Mouse (Mus musculus) heart, adult 2 months (tissue): ENCODE measurements around the gene Mpv17l2. TPM values are rescaled to one million over a fixed set of nuclear protein-coding genes. Genes with fewer than 3 reads are reported as not detected.

Experiments used
- DNase-seq, 2 experiments: peaks; one replicate each; pipeline ENCODE4 v3.0.0; 2021
- H3K27ac ChIP-seq: fragments of 200-600 bp; 2 replicates; pipeline ENCODE4 v1.8.1; 2022
- H3K27me3 ChIP-seq: fragments of 200-500 bp; 2 replicates; pipeline ENCODE4 v1.6.1; 2012; ENCODE audit warnings: mild to moderate bottlenecking, low read length, inconsistent platforms, mixed read lengths; ENCODE audit not compliant: control insufficient read depth, insufficient read depth
- H3K36me3 ChIP-seq: fragments of 200-500 bp; 2 replicates; pipeline ENCODE4 v1.6.1; 2012; ENCODE audit warnings: low read length, inconsistent platforms; ENCODE audit not compliant: control insufficient read depth, insufficient read depth
- H3K4me1 ChIP-seq: fragments of 200-500 bp; 2 replicates; pipeline ENCODE4 v1.6.1; 2011; ENCODE audit warnings: low read length; ENCODE audit not compliant: control insufficient read depth, insufficient read depth
- H3K4me3 ChIP-seq: fragments of 200-600 bp; 2 replicates; pipeline ENCODE4 v1.8.1; 2022
- H3K79me2 ChIP-seq: fragments of 200-500 bp; replicated peaks from 2 replicates; pipeline ENCODE4 v1.6.1; 2012; ENCODE audit warnings: mild to moderate bottlenecking, inconsistent platforms, low read length, moderate library complexity, mixed read lengths; ENCODE audit not compliant: control insufficient read depth, insufficient read depth
- H3K9ac ChIP-seq: fragments of 200-500 bp; 2 replicates; pipeline ENCODE4 v1.6.1; 2012; ENCODE audit warnings: low read depth, mild to moderate bottlenecking, control low read depth, inconsistent platforms, low read length, mixed read lengths
- CTCF ChIP-seq: fragments of 200-600 bp; IDR thresholded peaks from 2 replicates; pipeline ENCODE4 v1.8.1; 2022; ENCODE audit warnings: antibody characterized with exemption, mild to moderate bottlenecking, moderate library complexity
- EP300 ChIP-seq: fragments of 200-500 bp; IDR thresholded peaks from 2 replicates; pipeline ENCODE4 v1.6.1; 2011; ENCODE audit warnings: low read depth, low read length, control low read depth; ENCODE audit not compliant: insufficient read depth
- POLR2A ChIP-seq: fragments of 200-500 bp; IDR thresholded peaks from 2 replicates; pipeline ENCODE4 v1.6.1; 2011; ENCODE audit warnings: mild to moderate bottlenecking, low read depth, low read length, control low read depth; ENCODE audit not compliant: insufficient read depth
- WGBS: fragments of 180-500 bp; shearing (Covaris S2); methylation state at CpG from one replicate; pipeline ENCODE4 v1.1.7; 2018; 5-methylcytosine and 5-hydroxymethylcytosine counted together
- intact Hi-C: fragments of 180-260 bp; cut with DNase I; formaldehyde crosslinking; loops from one replicate; pipeline ENCODE4 v1.15.1; 2025
- polyA plus RNA-seq: library from polyadenylated mRNA; depleted of rRNA; stranded (reverse); fragments of >200 nt; gene quantifications from 2 replicates; pipeline ENCODE4 v1.2.3, GENCODE M21; 2012
- total RNA-seq, 2 experiments: library from RNA; stranded (reverse); gene quantifications; 2 replicates each; pipeline ENCODE4 v1.2.3; 2021

The Mpv17l2 gene
- total and polyA plus RNA-seq, 3 experiments = 21.7 to 32.2 (median 29.1) TPM

- peaks cover 11% of the 10 kb centered on the region for H3K4me1 ChIP-seq
- intact Hi-C loops = no loop called here
- 33% methylated on average over 11 of the region's 11 CpGs for WGBS
- H3K36me3 ChIP-seq = no peaks in the 10 kb centered on the region
- peak overlapping the region; percentile 87 for H3K27ac ChIP-seq
- DNase-seq = peak; percentile 38 to 40
- H3K27me3 ChIP-seq = no peaks in the 10 kb centered on the region
- H3K4me3 ChIP-seq = no peak overlapping the region
- no peak overlapping the region for H3K9ac ChIP-seq
- no peaks in the 10 kb centered on the region for H3K79me2 ChIP-seq
- TF ChIP-seq POLR2A = 0 out of 2 replicates have a peak, but pooled peaks have one; percentile 33
- TF ChIP-seq CTCF = no peak
These were observed 18.6 kb downstream of the Mpv17l2 start for GRCm38 (mm10) chr8:70742176-70742575.

GRCm38 (mm10) chr8:70741661-70742060 is 19.1 kb downstream of the Mpv17l2 start:
- no peak overlapping the region for H3K4me3 ChIP-seq
- no peaks in the 10 kb centered on the region for H3K79me2 ChIP-seq
- peak in 1 of 2 experiments; percentile 24 for DNase-seq
- WGBS = 28% methylated on average over 5 of the region's 5 CpGs
- no peaks in the 10 kb centered on the region for H3K27me3 ChIP-seq
- no peak overlapping the region for H3K9ac ChIP-seq
- peak overlapping the region; percentile 87 for H3K27ac ChIP-seq
- H3K36me3 ChIP-seq = no peaks in the 10 kb centered on the region
- peaks cover 11% of the 10 kb centered on the region for H3K4me1 ChIP-seq
- no peak for TF ChIP-seq CTCF
- no peak for TF ChIP-seq POLR2A
- TF ChIP-seq EP300 = no peak
- intact Hi-C loops = no loop called here

- WGBS = 51% methylated on average over 3 of the region's 3 CpGs
- no peak overlapping the region for H3K9ac ChIP-seq
- H3K4me3 ChIP-seq = no peak overlapping the region
- H3K4me1 ChIP-seq = peaks cover 9% of the 10 kb centered on the region
- no peaks in the 10 kb centered on the region for H3K79me2 ChIP-seq
- no peak for DNase-seq
- intact Hi-C loops = no loop called here
- no peaks in the 10 kb centered on the region for H3K36me3 ChIP-seq
- no peak overlapping the region for H3K27ac ChIP-seq
- no peaks in the 10 kb centered on the region for H3K27me3 ChIP-seq
- TF ChIP-seq CTCF (no peak), POLR2A (no peak), EP300 (no peak)
These were observed 22.5 kb downstream of the Mpv17l2 start for GRCm38 (mm10) chr8:70738211-70738610.

GRCm38 (mm10) chr8:70737705-70738104 is 23.0 kb downstream of the Mpv17l2 start:
- Histone ChIP-seq H3K27me3 (no peaks in the 10 kb centered on the region), H3K27ac (no peak overlapping the region), H3K4me3 (no peak overlapping the region), H3K79me2 (no peaks in the 10 kb centered on the region), H3K36me3 (no peaks in the 10 kb centered on the region), H3K9ac (no peak overlapping the region), H3K4me1 (peaks cover 9% of the 10 kb centered on the region)
- intact Hi-C loops = no loop called here
- no peak for DNase-seq
- TF ChIP-seq CTCF = no peak
- TF ChIP-seq POLR2A = no peak
- no peak for TF ChIP-seq EP300
- WGBS = 70% methylated on average over 5 of the region's 5 CpGs

- Histone ChIP-seq H3K4me3 (no peak overlapping the region), H3K36me3 (no peaks in the 10 kb centered on the region), H3K9ac (no peak overlapping the region), H3K27me3 (no peaks in the 10 kb centered on the region), H3K27ac (no peak overlapping the region), H3K79me2 (no peaks in the 10 kb centered on the region), H3K4me1 (no peaks in the 10 kb centered on the region)
- no peak for TF ChIP-seq POLR2A
- TF ChIP-seq CTCF = no peak
- TF ChIP-seq EP300 = no peak
- WGBS = 83% methylated on average over 4 of the region's 4 CpGs
- intact Hi-C loops = no loop called here
- DNase-seq = peak in 1 of 2 experiments; percentile 21
These were observed 29.8 kb downstream of the Mpv17l2 start for GRCm38 (mm10) chr8:70730956-70731355.

GRCm38 (mm10) chr8:70729808-70730475 is 30.8 kb downstream of the Mpv17l2 start:
- 5% methylated on average over 34 of the region's 34 CpGs for WGBS
- Histone ChIP-seq H3K27ac (no peak overlapping the region), H3K79me2 (no peaks in the 10 kb centered on the region), H3K9ac (no peak overlapping the region), H3K27me3 (no peaks in the 10 kb centered on the region), H3K4me3 (peak overlapping the region; percentile 8; the same call in 1 of the 2 replicates), H3K4me1 (no peaks in the 10 kb centered on the region), H3K36me3 (no peaks in the 10 kb centered on the region)
- intact Hi-C loops = no loop called here
- peak; percentile 25 to 33 for DNase-seq
- no peak for TF ChIP-seq EP300
- TF ChIP-seq CTCF = peak; percentile 55
